Mouse (Mus musculus): ENCODE data around the gene Inpp5d.

DNA sequence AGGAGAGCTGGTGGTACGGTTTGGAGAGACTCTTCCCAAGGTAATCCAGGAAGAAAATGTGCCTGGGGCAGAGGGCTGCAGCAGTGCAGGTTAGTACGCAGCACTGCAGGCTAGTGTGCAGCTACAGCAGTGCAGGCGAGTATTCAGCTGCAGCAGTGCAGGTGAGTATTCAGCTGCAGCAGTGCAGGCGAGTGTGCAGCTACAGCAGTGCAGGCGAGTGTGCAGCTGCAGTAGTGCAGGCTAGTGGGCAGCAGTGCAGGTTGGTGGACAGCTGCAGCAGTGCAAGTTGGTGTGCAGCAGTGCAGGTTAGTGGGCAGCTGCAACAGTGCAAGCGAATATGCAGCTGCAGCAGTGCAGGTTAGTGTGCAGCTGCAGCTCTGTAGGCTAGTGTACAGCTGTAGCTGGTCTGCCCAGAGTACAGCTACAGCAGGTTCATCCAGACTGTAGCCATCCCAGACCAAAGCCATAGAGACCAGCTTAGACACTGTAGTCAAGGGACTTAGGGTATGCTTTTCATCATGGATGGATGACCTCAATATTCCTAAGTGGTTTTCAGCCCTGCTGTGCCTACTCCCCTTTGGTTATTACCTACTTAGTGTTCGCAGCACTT is 89.7 kb downstream of the Inpp5d start:
- no peak for TF ChIP-seq CTCF (IDR thresholded peaks at IDR 0.05; ENCODE audit: insufficient read depth, low read length)
- no peak for TF ChIP-seq POLR2A (IDR thresholded peaks at IDR 0.05; ENCODE audit: borderline replicate concordance, extremely low read depth, low read depth, low read length)
